In genomic region chr5:146891127-146891526, GRCm38 (mm10) we compare ENCODE assay signal across 7 mouse cellular contexts. TPM values are rescaled to one million over a fixed set of nuclear protein-coding genes. Genes with fewer than 3 reads are reported as not detected.
A peak's percentile ranks its signal among the peaks of the same experiment; 100 is the strongest.
DNase-seq lines count a peak whose midpoint lies in the region; ATAC-seq and TF ChIP-seq lines count a peak whose summit lies in the region.

No protein-coding gene starts in this region.

- no peak for TF ChIP-seq POLR2A in small intestine, adult 2 months (IDR thresholded peaks at IDR 0.05; ENCODE audit: low read depth, low read length)

- H3K4me3 ChIP-seq in heart, embryonic 14.5 days (ENCODE audit: control insufficient read depth in 1 of 2, insufficient read depth in 1 of 2, low read depth in 1 of 2, low read length in 2 of 2): no peak overlapping the region
- no peak overlapping the region for H3K4me3 ChIP-seq in lung, embryonic 14.5 days (ENCODE audit: low read depth, low read length)
- no peak overlapping the region for H3K4me3 ChIP-seq in small intestine, adult 2 months (ENCODE audit: low read depth, low read length)

- no peak for ATAC-seq in heart, embryonic 14.5 days (ENCODE audit: insufficient number of reproducible peaks, insufficient read depth, low FRiP score, low read depth)
- no peak for ATAC-seq in lung, embryonic 14.5 days (ENCODE audit: insufficient read depth)

- peak overlapping the region; percentile 36; the same call in 1 of the 2 replicates for H3K4me2 ChIP-seq in heart, embryonic 14.5 days (ENCODE audit: low read length)
- no peak overlapping the region for H3K4me2 ChIP-seq in lung, embryonic 14.5 days

- no peaks in the 10 kb centered on the region for H3K36me3 ChIP-seq in heart, embryonic 14.5 days (ENCODE audit: control insufficient read depth, insufficient read depth, low read length)
- H3K36me3 ChIP-seq in lung, embryonic 14.5 days (ENCODE audit: insufficient read depth): no peaks in the 10 kb centered on the region
- H3K36me3 ChIP-seq in small intestine, adult 2 months (ENCODE audit: control insufficient read depth, insufficient read depth, low read length): no peaks in the 10 kb centered on the region

- H3K9ac ChIP-seq in heart, embryonic 14.5 days (ENCODE audit: low read length): no peak overlapping the region
- no peak overlapping the region for H3K9ac ChIP-seq in lung, embryonic 14.5 days

- H3K27me3 ChIP-seq in heart, embryonic 14.5 days (ENCODE audit: control insufficient read depth, insufficient read depth, low read length): no peaks in the 10 kb centered on the region
- no peaks in the 10 kb centered on the region for H3K27me3 ChIP-seq in lung, embryonic 14.5 days (ENCODE audit: insufficient read depth, low read length)
- H3K27me3 ChIP-seq in small intestine, adult 2 months (ENCODE audit: control insufficient read depth, insufficient read depth, low read length): no peaks in the 10 kb centered on the region

- 14% methylated on average over 14 of the region's 14 CpGs for WGBS in heart, embryonic 14.5 days
- WGBS in lung, embryonic 14.5 days: 12% methylated on average over 14 of the region's 14 CpGs
- 25% methylated on average over 14 of the region's 14 CpGs for WGBS in small intestine, adult 2 months

- peak; percentile 34 for DNase-seq in thymus, postnatal 0 days (ENCODE audit: low spot score)
- no peak for DNase-seq in thymus, postnatal 14 days
- DNase-seq in cerebellum, postnatal 10 days: peak; percentile 41 to 66
- DNase-seq in lung, embryonic 14.5 days: peak; percentile 61
- DNase-seq in frontal cortex, postnatal 10 days (ENCODE audit: low spot score in 2 of 2): no peak

- no peaks in the 10 kb centered on the region for H3K4me1 ChIP-seq in heart, embryonic 14.5 days (ENCODE audit: control insufficient read depth in 2 of 2, insufficient read depth in 2 of 2, low read length in 2 of 2)
- no peaks in the 10 kb centered on the region for H3K4me1 ChIP-seq in lung, embryonic 14.5 days (ENCODE audit: insufficient read depth)
- H3K4me1 ChIP-seq in small intestine, adult 2 months (ENCODE audit: control insufficient read depth, insufficient read depth, insufficient read length, low read length): no peaks in the 10 kb centered on the region

- TF ChIP-seq CTCF in lung, embryonic 14.5 days (IDR thresholded peaks at IDR 0.05; ENCODE audit: low read depth): peak; percentile 68
- peak; percentile 72; the same call in 1 of the 2 replicates for TF ChIP-seq CTCF in small intestine, adult 2 months (IDR thresholded peaks at IDR 0.05; ENCODE audit: extremely low read depth, insufficient read length, insufficient replicate concordance, low read depth, low read length)

- H3K9me3 ChIP-seq in heart, embryonic 14.5 days (ENCODE audit: control insufficient read depth, low read length): no peaks in the 10 kb centered on the region
- no peaks in the 10 kb centered on the region; the same call in 1 of the 2 replicates for H3K9me3 ChIP-seq in lung, embryonic 14.5 days (ENCODE audit: low read depth, low read length)

- no peak overlapping the region for H3K27ac ChIP-seq in heart, embryonic 14.5 days (replicated peaks in 1 of 2; ENCODE audit: control insufficient read depth in 1 of 2, insufficient read depth in 1 of 2, low read depth in 2 of 2, low read length in 2 of 2)
- no peak overlapping the region for H3K27ac ChIP-seq in lung, embryonic 14.5 days (ENCODE audit: low read depth)
- H3K27ac ChIP-seq in small intestine, adult 2 months (ENCODE audit: insufficient read depth, low read depth, low read length): no peak overlapping the region

RNA-seq across cellular contexts. Expression of gene Rasl11a, which starts 46.3 kb away (rescaled TPM):
- polyA plus RNA-seq in thymus, postnatal 0 days (2015; fragmentation: Nextera tagmentation; extraction: Ambion mirVana): 8.5 and 8.6 TPM in 2 replicates
- polyA plus RNA-seq in heart, embryonic 14.5 days (2014; fragmentation: Nextera tagmentation; extraction: Ambion mirVana): 9.1 and 9.9 TPM in 2 replicates
- polyA plus RNA-seq in lung, embryonic 14.5 days (2014; fragmentation: Nextera tagmentation; extraction: Ambion mirVana): 18.6 and 20.4 TPM in 2 replicates
- polyA plus RNA-seq in small intestine, adult 2 months (2012; rRNA removed): 5.8 TPM in 2 replicates

RNA-seq across cellular contexts. Expression of gene Gtf3a, which starts 57.3 kb away (rescaled TPM):
- 150 and 156 TPM in 2 replicates for polyA plus RNA-seq in thymus, postnatal 0 days (2015; fragmentation: Nextera tagmentation; extraction: Ambion mirVana)
- polyA plus RNA-seq in heart, embryonic 14.5 days (2014; fragmentation: Nextera tagmentation; extraction: Ambion mirVana): 74.5 and 75.4 TPM in 2 replicates
- polyA plus RNA-seq in lung, embryonic 14.5 days (2014; fragmentation: Nextera tagmentation; extraction: Ambion mirVana): 124 and 130 TPM in 2 replicates
- polyA plus RNA-seq in small intestine, adult 2 months (2012; rRNA removed): 31.9 and 51.6 TPM in 2 replicates

RNA-seq across cellular contexts. Expression of gene Rpl21, which starts 58.4 kb away (rescaled TPM):
- 656 and 659 TPM in 2 replicates for polyA plus RNA-seq in thymus, postnatal 0 days (2015; fragmentation: Nextera tagmentation; extraction: Ambion mirVana)
- polyA plus RNA-seq in heart, embryonic 14.5 days (2014; fragmentation: Nextera tagmentation; extraction: Ambion mirVana): 410 and 435 TPM in 2 replicates
- 678 and 713 TPM in 2 replicates for polyA plus RNA-seq in lung, embryonic 14.5 days (2014; fragmentation: Nextera tagmentation; extraction: Ambion mirVana)
- polyA plus RNA-seq in small intestine, adult 2 months (2012; rRNA removed): 15.6 and 16.3 TPM in 2 replicates

Comparison
In these comparisons a context has a peak if more than half of its experiments do, and no peak if none do; other contexts are left out.
1. DNase-seq: peak in thymus, postnatal 0 days (single experiment), cerebellum, postnatal 10 days (2 of 2) and lung, embryonic 14.5 days (single experiment); none in thymus, postnatal 14 days (single experiment) and frontal cortex, postnatal 10 days (0 of 2).
2. RNA of gene Rpl21, which starts 58.4 kb away (polyA plus RNA-seq): 678 to 713 TPM in lung, embryonic 14.5 days, 656 to 659 TPM in thymus, postnatal 0 days and 410 to 435 TPM in heart, embryonic 14.5 days; 15.6 to 16.3 TPM in small intestine, adult 2 months; every median in the first group is over 10 times any median in the second.